Mouse (Mus musculus) stomach, postnatal 0 days (tissue): Measurements from ENCODE around the gene Nptx1. TPM values are rescaled to one million over a fixed set of nuclear protein-coding genes. Genes with fewer than 3 reads are reported as not detected.
A peak's percentile ranks its signal among the peaks of the same experiment; 100 is the strongest.

Source experiments
- ATAC-seq: fragments of 200-750 bp; cut with Nextera tagmentation; 2 replicates; pipeline ENCODE4 v1.8.0; 2017; ENCODE audit not compliant: low FRiP score, low TSS enrichment
- DNase-seq: peaks from one replicate; pipeline ENCODE4 v3.0.0-alpha.2; 2016; ENCODE audit warnings: low spot score
- H3K27ac ChIP-seq: fragments of 300-500 bp; sonication (generic); replicated peaks from 2 replicates; pipeline ENCODE4 v1.5.1; 2014; ENCODE audit warnings: mild to moderate bottlenecking, control low read depth
- H3K27me3 ChIP-seq: fragments of 300-500 bp; sonication (generic); 2 replicates; pipeline ENCODE4 v1.6.1; 2014; ENCODE audit warnings: low read length; ENCODE audit not compliant: control insufficient read depth, insufficient read depth
- H3K36me3 ChIP-seq: fragments of 300-500 bp; sonication (generic); 2 replicates; pipeline ENCODE4 v1.6.1; 2014; ENCODE audit warnings: low read length, mixed read lengths; ENCODE audit not compliant: control insufficient read depth, insufficient read depth
- H3K4me1 ChIP-seq: fragments of 300-500 bp; sonication (generic); replicated peaks from 2 replicates; pipeline ENCODE4 v1.6.1; 2014; ENCODE audit warnings: antibody characterized with exemption; ENCODE audit not compliant: control insufficient read depth, insufficient read depth
- H3K4me2 ChIP-seq: fragments of 300-500 bp; sonication (generic); replicated peaks from 2 replicates; pipeline ENCODE4 v1.6.1; 2014; ENCODE audit warnings: low read depth, mild to moderate bottlenecking, control low read depth, moderate library complexity
- H3K4me3 ChIP-seq: fragments of 300-500 bp; sonication (generic); 2 replicates; pipeline ENCODE4 v1.5.1; 2014; ENCODE audit warnings: low read depth, low read length, control low read depth
- H3K9ac ChIP-seq: fragments of 300-500 bp; sonication (generic); 2 replicates; pipeline ENCODE4 v1.6.1; 2014; ENCODE audit warnings: mild to moderate bottlenecking, low read length, control low read depth, mixed read lengths
- H3K9me3 ChIP-seq: fragments of 300-500 bp; sonication (generic); 2 replicates; pipeline ENCODE4 v1.6.1; 2016; ENCODE audit warnings: low read length; ENCODE audit not compliant: control insufficient read depth
- CTCF ChIP-seq: IDR thresholded peaks from 2 replicates; pipeline ENCODE4 v1.5.1; 2016; ENCODE audit warnings: antibody characterized with exemption, low read depth, mild to moderate bottlenecking, moderate library complexity
- EP300 ChIP-seq: optimal IDR thresholded peaks from 2 replicates; pipeline ENCODE3; 2016; ENCODE audit warnings: antibody characterized with exemption
- WGBS: fragments of 180-500 bp; shearing (Covaris S2); extraction: QIAGEN DNeasy Blood & Tissue Kit; methylation state at CpG from one replicate; pipeline ENCODE4 v1.1.7; 2014; 5-methylcytosine and 5-hydroxymethylcytosine counted together
- polyA plus RNA-seq: library from polyadenylated mRNA; unstranded; fragments of >200 nt; fragmentation: Nextera tagmentation; extraction: Ambion mirVana; gene quantifications from 2 replicates; pipeline ENCODE4 v1.2.1, GENCODE M21; 2015

Nptx1 gene
- polyA plus RNA-seq, 1 experiment from 2014 or later = 0.13 TPM

GRCm38 (mm10) chr11:119516677-119517361, 30.7 kb downstream of the Nptx1 start:
- no peaks in the 10 kb centered on the region for H3K27me3 ChIP-seq
- DNase-seq = peak; percentile 31
- no peaks in the 10 kb centered on the region for H3K36me3 ChIP-seq
- no peak overlapping the region for H3K4me3 ChIP-seq
- H3K9ac ChIP-seq = no peak overlapping the region
- no peaks in the 10 kb centered on the region for H3K9me3 ChIP-seq
- peak; percentile 56 for TF ChIP-seq CTCF
- TF ChIP-seq EP300 = no peak
- H3K4me1 ChIP-seq = no peaks in the 10 kb centered on the region
- peak; percentile 56 for ATAC-seq
- H3K4me2 ChIP-seq = no peak overlapping the region
- no peak overlapping the region for H3K27ac ChIP-seq
- 63% methylated on average over 12 of the region's 12 CpGs for WGBS

DNA sequence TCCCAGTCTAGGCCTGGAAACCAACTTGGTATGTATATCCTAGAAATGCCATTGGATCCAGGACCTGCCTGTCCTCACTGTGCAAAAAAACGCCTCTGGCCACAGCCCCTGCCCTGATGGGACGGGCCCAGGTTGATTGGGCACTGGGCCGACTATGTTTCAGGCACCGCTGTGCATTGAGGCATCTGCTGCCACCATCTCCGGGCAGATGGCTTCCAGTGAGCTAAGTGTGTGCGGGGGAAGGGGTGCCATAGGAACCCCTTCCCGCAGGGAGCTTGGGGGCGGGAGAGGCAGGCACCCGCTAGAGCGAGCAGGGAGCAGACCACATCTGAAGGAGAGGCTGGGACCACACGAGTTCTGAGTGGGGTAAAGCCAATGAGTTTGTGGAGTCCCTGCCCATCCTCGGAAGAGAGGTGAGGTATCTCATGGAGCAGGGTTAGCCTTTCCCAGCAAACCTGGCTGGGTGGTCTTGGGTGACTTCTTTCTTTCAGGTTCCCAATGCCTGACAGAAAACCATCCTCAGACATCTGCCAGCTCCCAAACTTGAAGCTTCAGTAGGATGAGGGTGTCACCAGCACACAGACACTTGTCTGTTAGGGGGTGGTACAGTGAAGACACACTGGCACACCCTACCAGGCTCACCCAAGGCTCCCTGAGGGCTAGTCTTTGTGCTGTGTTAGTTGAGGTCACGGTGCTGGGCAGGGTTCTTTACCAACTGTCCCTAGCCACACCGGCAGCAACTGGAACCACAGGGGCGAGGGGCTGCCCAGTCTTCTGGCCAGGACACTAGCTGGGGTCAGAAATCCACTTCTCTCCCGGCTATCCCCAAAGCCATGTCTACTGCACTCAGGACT, 31.5 kb downstream of the Nptx1 start:
- peak overlapping the region; percentile 45; the same call in 1 of the 2 replicates for H3K9ac ChIP-seq
- no peak overlapping the region for H3K4me2 ChIP-seq
- no peaks in the 10 kb centered on the region for H3K36me3 ChIP-seq
- TF ChIP-seq EP300 = no peak
- TF ChIP-seq CTCF = no peak
- DNase-seq (no peak), ATAC-seq (no peak)
- H3K4me3 ChIP-seq = no peak overlapping the region
- WGBS = 79% methylated on average over 16 of the region's 16 CpGs
- no peaks in the 10 kb centered on the region for H3K27me3 ChIP-seq
- H3K9me3 ChIP-seq = no peaks in the 10 kb centered on the region
- no peak overlapping the region for H3K27ac ChIP-seq
- H3K4me1 ChIP-seq = no peaks in the 10 kb centered on the region

GRCm38 (mm10) chr11:119514967-119515636, 32.5 kb downstream of the Nptx1 start:
- no peak for ATAC-seq
- no peak overlapping the region for H3K9ac ChIP-seq
- no peak overlapping the region for H3K4me2 ChIP-seq
- H3K36me3 ChIP-seq = no peaks in the 10 kb centered on the region
- no peaks in the 10 kb centered on the region for H3K9me3 ChIP-seq
- no peak for DNase-seq
- TF ChIP-seq EP300 (no peak), CTCF (peak; percentile 45)
- no peaks in the 10 kb centered on the region for H3K4me1 ChIP-seq
- no peaks in the 10 kb centered on the region for H3K27me3 ChIP-seq
- H3K27ac ChIP-seq = no peak overlapping the region
- H3K4me3 ChIP-seq = no peak overlapping the region
- 7% methylated on average over 21 of the region's 21 CpGs for whole genome bisulfite sequencing

DNA sequence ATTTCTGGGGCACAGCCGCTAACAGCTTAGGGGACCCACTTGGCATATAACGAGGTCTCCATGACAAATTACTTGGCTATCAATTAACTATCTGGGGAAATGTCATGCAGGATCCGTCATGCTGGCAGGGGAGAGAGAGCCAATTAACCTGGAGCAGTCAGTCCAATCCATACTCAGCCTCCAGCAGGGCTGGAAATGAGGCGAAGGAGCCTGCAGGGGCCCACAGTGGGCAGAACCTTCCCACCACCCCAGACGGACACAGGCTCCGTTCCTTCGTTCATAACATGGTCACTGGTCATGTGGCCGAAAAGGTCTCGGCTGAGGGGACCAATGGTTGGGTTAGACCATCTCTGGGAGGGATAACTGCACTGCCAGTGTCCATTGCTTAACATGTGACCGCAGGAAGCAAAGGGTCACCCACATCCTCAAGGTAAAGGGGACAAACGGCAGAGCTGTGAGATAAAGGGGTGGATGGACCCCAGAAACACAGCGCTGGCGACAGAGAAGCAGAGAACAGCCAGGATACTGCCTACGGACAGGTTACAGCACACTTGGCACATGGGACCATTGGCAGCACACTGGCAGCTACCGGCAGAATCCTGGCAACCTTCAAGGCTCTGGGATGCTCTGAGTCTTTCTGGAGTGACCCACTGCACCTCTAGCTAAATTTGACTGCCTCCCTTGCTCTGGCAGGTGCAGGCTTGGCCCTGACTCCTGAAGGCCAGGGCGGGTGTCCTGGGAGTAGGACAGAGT, 33.3 kb downstream of the Nptx1 start:
- Histone ChIP-seq H3K9me3 (no peaks in the 10 kb centered on the region), H3K4me2 (no peak overlapping the region)
- ATAC-seq = no peak

GRCm38 (mm10) chr11:119513038-119513659, 34.4 kb downstream of the Nptx1 start:
- H3K9me3 ChIP-seq = no peaks in the 10 kb centered on the region
- no peak for TF ChIP-seq CTCF
- no peak for TF ChIP-seq EP300
- DNase-seq (no peak), ATAC-seq (no peak)
- H3K27me3 ChIP-seq = no peaks in the 10 kb centered on the region
- no peaks in the 10 kb centered on the region for H3K36me3 ChIP-seq
- no peak overlapping the region for H3K27ac ChIP-seq
- no peak overlapping the region for H3K9ac ChIP-seq
- no peak overlapping the region for H3K4me2 ChIP-seq
- H3K4me1 ChIP-seq = no peaks in the 10 kb centered on the region
- no peak overlapping the region for H3K4me3 ChIP-seq
- 31% methylated on average over 9 of the region's 9 CpGs for WGBS

More for the DNA sequence above, 33.3 kb downstream of the Nptx1 start:
- DNase-seq = no peak
- no peak overlapping the region for H3K9ac ChIP-seq
- no peak overlapping the region for H3K4me3 ChIP-seq
- H3K4me1 ChIP-seq = no peaks in the 10 kb centered on the region
- no peaks in the 10 kb centered on the region for H3K27me3 ChIP-seq
- no peaks in the 10 kb centered on the region for H3K36me3 ChIP-seq
- no peak for TF ChIP-seq CTCF
- TF ChIP-seq EP300 = no peak
- no peak overlapping the region for H3K27ac ChIP-seq
- WGBS = 57% methylated on average over 16 of the region's 16 CpGs
